Mouse (Mus musculus) limb, embryonic 15.5 days (tissue): ENCODE results near the gene Cntn1. TPM values are rescaled to one million over a fixed set of nuclear protein-coding genes. Genes with fewer than 3 reads are reported as not detected.

Source experiments
- ATAC-seq: fragments of 200-750 bp; cut with Nextera tagmentation; 2 replicates; pipeline ENCODE4 v1.8.0; 2017; ENCODE audit warnings: low read depth, moderate TSS enrichment; ENCODE audit not compliant: insufficient number of reproducible peaks, low FRiP score, low TSS enrichment
- H3K27ac ChIP-seq: fragments of 300-500 bp; sonication (generic); 2 replicates; pipeline ENCODE4 v1.5.1; 2015; ENCODE audit warnings: moderate library complexity, mild to moderate bottlenecking, inconsistent platforms
- H3K27me3 ChIP-seq: fragments of 300-500 bp; sonication (generic); 2 replicates; pipeline ENCODE4 v1.6.1; 2015; ENCODE audit warnings: inconsistent platforms
- H3K36me3 ChIP-seq: fragments of 300-500 bp; sonication (generic); 2 replicates; pipeline ENCODE4 v1.6.1; 2015; ENCODE audit warnings: inconsistent platforms
- H3K4me1 ChIP-seq: fragments of 300-500 bp; sonication (generic); 2 replicates; pipeline ENCODE4 v1.6.1; 2015; ENCODE audit warnings: inconsistent platforms
- H3K4me2 ChIP-seq: fragments of 300-500 bp; sonication (generic); 2 replicates; pipeline ENCODE4 v1.6.1; 2015; ENCODE audit warnings: mild to moderate bottlenecking, inconsistent platforms
- H3K4me3 ChIP-seq: fragments of 300-500 bp; sonication (generic); 2 replicates; pipeline ENCODE4 v1.5.1; 2015; ENCODE audit warnings: mild to moderate bottlenecking, inconsistent platforms
- H3K9ac ChIP-seq: fragments of 300-500 bp; sonication (generic); 2 replicates; pipeline ENCODE4 v1.6.1; 2015; ENCODE audit warnings: inconsistent platforms
- H3K9me3 ChIP-seq: fragments of 300-500 bp; sonication (generic); 2 replicates; pipeline ENCODE4 v1.6.1; 2016; ENCODE audit warnings: inconsistent platforms
- WGBS: fragments of 180-500 bp; shearing (Covaris S2); methylation state at CpG from one replicate; pipeline ENCODE4 v1.1.7; 2015; 5-methylcytosine and 5-hydroxymethylcytosine counted together
- polyA plus RNA-seq: library from polyadenylated mRNA; unstranded; fragments of >200 nt; fragmentation: Nextera tagmentation; extraction: Ambion mirVana; gene quantifications from 2 replicates; pipeline ENCODE4 v1.2.1, GENCODE M21; 2015

Gene Cntn1
- polyA plus RNA-seq, 1 experiment from 2014 or later, result 3.0 TPM

DNA sequence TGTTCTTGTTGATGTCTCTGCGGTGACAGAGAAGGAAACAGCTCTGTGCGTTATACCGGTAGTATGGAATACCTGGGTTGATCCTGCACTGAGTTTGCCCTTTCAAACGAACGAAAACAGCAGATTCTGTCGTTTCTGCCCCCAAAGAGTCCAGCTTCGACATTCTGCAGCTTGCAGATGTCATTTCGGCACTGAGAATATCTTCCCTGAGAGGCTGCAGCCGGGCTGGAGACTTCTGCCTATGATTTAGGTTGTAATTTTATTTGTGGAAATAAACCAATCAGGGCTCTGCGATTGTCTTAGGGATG, 109.8 kb downstream of the Cntn1 start:
- Histone ChIP-seq H3K4me1 (no peaks in the 10 kb centered on the region), H3K4me3 (no peak overlapping the region), H3K9ac (no peak overlapping the region), H3K27me3 (no peaks in the 10 kb centered on the region), H3K27ac (no peak overlapping the region), H3K9me3 (no peaks in the 10 kb centered on the region), H3K4me2 (no peak overlapping the region), H3K36me3 (no peaks in the 10 kb centered on the region)
- 73% methylated on average over 10 of the region's 10 CpGs for WGBS
- ATAC-seq, result no peak

DNA sequence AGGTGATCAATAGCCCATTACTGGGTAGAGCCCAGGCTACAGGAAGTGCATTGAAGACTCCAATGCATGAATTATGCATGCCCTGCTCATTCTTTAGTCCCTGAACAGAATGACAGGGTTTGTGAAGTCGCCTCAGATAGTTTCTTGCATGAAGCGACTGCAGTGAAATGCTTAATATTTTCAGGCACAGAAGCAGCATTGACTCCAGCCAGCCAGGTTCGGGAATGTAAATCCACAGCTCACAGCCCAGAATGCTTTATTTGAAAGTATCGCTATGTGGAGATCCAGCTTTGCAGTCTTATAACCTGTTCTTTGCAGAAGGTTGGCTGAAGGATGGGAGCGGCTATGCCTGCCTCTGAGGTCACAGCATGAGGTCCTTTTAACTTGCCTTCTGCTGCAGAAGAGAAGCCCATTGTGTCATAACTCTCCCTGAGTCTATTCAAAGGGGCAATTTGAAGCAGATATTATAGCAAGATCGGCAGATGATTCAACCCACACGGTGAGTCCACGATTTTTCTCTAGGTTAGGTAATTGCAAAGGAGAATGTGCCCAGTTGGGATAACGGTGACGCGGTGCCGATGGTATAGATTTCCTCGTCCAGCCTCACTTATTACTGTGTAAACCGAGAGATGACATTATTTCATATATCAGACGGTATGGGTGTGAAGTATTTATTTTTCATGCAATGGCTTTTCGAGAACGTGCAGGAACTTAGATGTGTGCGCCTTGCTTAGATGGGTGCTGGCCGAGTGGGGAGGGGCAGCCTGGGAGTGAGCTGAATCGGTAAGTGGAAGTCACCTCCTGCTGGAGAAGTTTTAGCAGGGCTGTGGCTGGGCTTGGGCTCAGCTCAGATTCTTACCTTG, 110.4 kb downstream of the Cntn1 start:
- no peaks in the 10 kb centered on the region for H3K4me1 ChIP-seq
- no peak overlapping the region for H3K4me3 ChIP-seq
- no peaks in the 10 kb centered on the region for H3K36me3 ChIP-seq
- H3K9ac ChIP-seq, result no peak overlapping the region
- H3K4me2 ChIP-seq, result no peak overlapping the region
- H3K27ac ChIP-seq, result no peak overlapping the region
- no peaks in the 10 kb centered on the region for H3K9me3 ChIP-seq
- ATAC-seq, result no peak
- 45% methylated on average over 20 of the region's 20 CpGs for WGBS
- H3K27me3 ChIP-seq, result no peaks in the 10 kb centered on the region

DNA sequence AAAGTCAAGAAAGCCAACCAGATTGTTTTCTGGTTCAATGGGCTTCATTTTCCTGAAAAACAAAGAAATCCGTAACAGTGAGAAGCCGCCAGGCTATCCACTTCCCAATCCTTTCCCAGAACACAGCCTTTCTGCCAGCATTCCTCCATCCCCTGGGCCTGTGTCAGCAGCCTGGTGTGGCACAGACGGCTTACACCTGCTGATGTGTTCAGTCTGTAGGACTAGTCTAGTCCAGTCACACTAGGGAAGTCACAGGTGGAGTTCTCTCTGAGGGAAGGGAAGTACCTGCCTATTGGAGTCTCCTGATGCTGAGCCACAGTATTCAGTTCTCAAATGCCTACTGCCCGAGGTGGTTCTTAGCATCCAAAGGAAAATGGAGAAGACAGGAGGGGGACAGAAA, 111.9 kb downstream of the Cntn1 start:
- H3K27me3 ChIP-seq, result no peaks in the 10 kb centered on the region
- no peak overlapping the region for H3K4me2 ChIP-seq
- H3K4me3 ChIP-seq, result no peak overlapping the region
- H3K9ac ChIP-seq, result no peak overlapping the region
- H3K4me1 ChIP-seq, result no peaks in the 10 kb centered on the region
- 65% methylated on average over 4 of the region's 4 CpGs for WGBS
- no peak for ATAC-seq
- no peak overlapping the region for H3K27ac ChIP-seq
- H3K36me3 ChIP-seq, result no peaks in the 10 kb centered on the region
- no peaks in the 10 kb centered on the region for H3K9me3 ChIP-seq

DNA sequence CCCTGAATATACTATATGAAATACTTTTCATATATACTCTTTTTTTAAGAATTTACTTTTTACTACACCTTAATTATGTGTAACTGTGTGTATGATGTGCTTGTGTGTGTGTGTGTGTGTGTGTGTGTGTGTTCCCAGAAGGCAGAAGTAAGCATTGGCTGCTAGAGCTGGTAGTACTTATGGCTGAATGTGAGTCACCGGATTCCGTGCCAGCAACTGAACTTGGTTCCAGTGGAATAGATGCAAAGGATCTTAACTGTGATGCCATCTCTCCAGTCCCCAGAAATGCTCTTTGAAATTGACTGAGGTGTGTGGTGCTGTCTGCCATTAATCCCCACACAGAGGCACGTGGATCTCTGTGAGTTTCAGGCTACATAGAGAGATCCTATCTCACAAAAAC, 113.2 kb downstream of the Cntn1 start:
- WGBS, result 80% methylated on average over 3 of the region's 3 CpGs
- no peak overlapping the region for H3K4me2 ChIP-seq
- H3K4me1 ChIP-seq, result no peaks in the 10 kb centered on the region
- ATAC-seq, result no peak
- H3K27ac ChIP-seq, result no peak overlapping the region
- no peaks in the 10 kb centered on the region for H3K36me3 ChIP-seq
- H3K9me3 ChIP-seq, result no peaks in the 10 kb centered on the region
- H3K27me3 ChIP-seq, result no peaks in the 10 kb centered on the region
- H3K4me3 ChIP-seq, result no peak overlapping the region
- no peak overlapping the region for H3K9ac ChIP-seq

DNA sequence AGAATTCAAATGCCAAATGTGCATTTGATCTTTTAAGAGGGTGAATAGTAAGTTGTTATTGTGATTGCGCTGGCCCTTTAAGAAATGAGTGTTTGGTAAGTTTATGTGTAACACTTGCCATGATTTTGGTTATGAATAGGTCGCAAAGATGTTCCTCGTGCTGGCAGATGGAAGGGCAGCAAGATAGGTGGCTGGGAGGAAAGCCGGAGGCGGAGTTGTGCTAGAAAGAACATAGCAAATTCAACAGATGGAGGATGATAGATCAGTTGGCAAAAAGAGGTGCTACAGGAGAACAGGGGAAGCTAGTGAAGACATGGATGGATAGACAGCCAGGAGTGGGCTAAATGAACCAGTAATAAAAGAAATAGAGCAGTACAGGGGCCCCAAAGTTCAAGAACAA, 115.3 kb downstream of the Cntn1 start:
- Histone ChIP-seq H3K4me1 (no peaks in the 10 kb centered on the region), H3K27ac (no peak overlapping the region), H3K9ac (no peak overlapping the region), H3K4me2 (no peak overlapping the region), H3K36me3 (no peaks in the 10 kb centered on the region), H3K9me3 (no peaks in the 10 kb centered on the region), H3K4me3 (no peak overlapping the region), H3K27me3 (no peaks in the 10 kb centered on the region)
- WGBS, result 75% methylated on average over 5 of the region's 5 CpGs
- ATAC-seq, result no peak

DNA sequence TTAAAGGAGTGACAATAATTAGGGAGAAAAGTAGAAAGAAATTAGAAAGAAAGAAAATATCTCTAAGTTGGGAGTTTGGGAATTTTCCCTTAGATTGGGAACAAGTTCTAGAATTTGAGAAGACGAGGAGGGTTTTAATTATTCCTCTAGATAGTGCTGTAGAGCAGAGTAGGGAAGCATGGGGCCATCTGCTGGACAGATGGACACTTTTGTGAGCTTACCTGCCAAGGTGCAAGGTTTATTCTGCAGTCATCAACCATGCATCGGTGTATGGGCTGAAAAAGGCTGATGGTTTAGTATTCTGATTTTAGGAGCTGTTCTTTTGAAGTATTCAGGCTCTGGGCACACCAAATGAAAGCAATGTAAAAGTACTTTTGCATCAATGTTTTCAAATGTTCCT, 124.8 kb downstream of the Cntn1 start:
- no peak overlapping the region for H3K4me3 ChIP-seq
- no peak for ATAC-seq
- 62% methylated on average over 2 of the region's 2 CpGs for WGBS

DNA sequence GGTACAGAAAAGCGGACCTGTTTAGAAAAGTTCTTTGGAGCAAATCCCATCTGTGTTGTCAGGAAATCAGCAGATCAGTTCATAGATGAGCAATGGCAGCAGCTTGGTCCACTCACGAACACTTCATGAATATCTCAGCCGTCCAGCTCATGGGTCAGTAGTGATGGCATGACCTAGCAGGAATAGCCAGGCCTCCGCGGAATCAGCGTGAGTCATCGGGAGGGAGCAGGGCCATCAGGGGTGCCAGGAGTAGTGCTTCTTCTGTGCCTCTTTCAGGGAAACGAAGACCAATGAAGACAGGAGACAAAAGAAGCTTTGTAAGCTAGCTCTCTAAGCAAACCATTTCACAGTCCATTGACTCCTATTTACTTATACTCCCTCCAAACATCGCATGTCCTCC, 126.4 kb downstream of the Cntn1 start:
- WGBS, result 84% methylated on average over 9 of the region's 9 CpGs
- no peak for ATAC-seq
- Histone ChIP-seq H3K27me3 (no peaks in the 10 kb centered on the region), H3K27ac (no peak overlapping the region), H3K4me1 (no peaks in the 10 kb centered on the region), H3K4me2 (no peak overlapping the region), H3K9ac (no peak overlapping the region), H3K4me3 (no peak overlapping the region), H3K36me3 (no peaks in the 10 kb centered on the region), H3K9me3 (no peaks in the 10 kb centered on the region)

More for the DNA sequence above, 124.8 kb downstream of the Cntn1 start:
- Histone ChIP-seq H3K9ac (no peak overlapping the region), H3K4me2 (no peak overlapping the region), H3K27ac (no peak overlapping the region), H3K36me3 (no peaks in the 10 kb centered on the region), H3K9me3 (no peaks in the 10 kb centered on the region), H3K4me1 (no peaks in the 10 kb centered on the region), H3K27me3 (no peaks in the 10 kb centered on the region)

DNA sequence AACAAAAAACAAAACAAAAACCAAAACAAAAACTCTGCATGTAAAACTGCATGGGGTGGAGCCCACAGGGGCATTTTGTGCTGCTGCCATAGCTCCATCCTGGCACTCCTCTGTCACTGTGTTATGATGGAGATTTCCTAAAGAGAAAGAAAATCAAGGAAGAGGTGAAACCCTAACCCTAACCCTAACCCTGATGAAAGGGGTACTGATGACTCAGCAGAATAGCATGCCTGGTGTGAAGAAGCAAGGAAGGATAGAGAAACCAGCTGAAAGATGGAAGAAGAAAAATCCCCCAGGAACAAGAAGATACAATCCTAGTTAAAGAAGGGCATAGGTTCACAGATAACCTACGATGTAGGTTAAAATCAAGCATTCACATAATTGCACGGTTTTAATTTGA, 134.5 kb downstream of the Cntn1 start:
- H3K4me1 ChIP-seq, result no peaks in the 10 kb centered on the region
- no peaks in the 10 kb centered on the region for H3K36me3 ChIP-seq
- no peak for ATAC-seq
- 91% methylated on average over 2 of the region's 2 CpGs for WGBS
- H3K9me3 ChIP-seq, result no peaks in the 10 kb centered on the region
- no peaks in the 10 kb centered on the region for H3K27me3 ChIP-seq
- no peak overlapping the region for H3K4me3 ChIP-seq
- no peak overlapping the region for H3K27ac ChIP-seq
- H3K9ac ChIP-seq, result no peak overlapping the region
- no peak overlapping the region for H3K4me2 ChIP-seq

DNA sequence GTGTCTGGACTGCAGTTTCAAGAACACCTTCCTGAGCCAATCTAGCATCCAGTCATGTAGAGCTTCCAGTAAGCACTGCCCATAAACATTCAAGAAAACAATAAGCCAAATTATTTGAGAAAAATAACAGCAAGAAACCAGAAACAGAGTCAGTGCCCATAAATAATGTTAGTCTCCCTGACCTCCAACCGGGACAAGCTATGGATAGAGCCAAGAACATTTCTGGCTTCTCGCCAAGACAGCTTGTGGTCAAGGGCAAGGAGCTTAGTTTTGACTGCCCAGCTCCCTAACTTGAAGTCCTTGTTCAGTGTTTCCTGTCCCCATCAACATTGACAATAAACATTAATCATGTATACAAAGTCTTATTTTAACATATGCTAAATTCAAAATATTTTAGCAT, 139.0 kb downstream of the Cntn1 start:
- H3K27ac ChIP-seq, result no peak overlapping the region
- no peaks in the 10 kb centered on the region for H3K27me3 ChIP-seq
- 49% methylated on average over 2 of the region's 2 CpGs for WGBS
- H3K9ac ChIP-seq, result no peak overlapping the region
- ATAC-seq, result no peak
- H3K36me3 ChIP-seq, result no peaks in the 10 kb centered on the region
- H3K4me3 ChIP-seq, result no peak overlapping the region
- H3K4me1 ChIP-seq, result no peaks in the 10 kb centered on the region
- no peaks in the 10 kb centered on the region for H3K9me3 ChIP-seq
- no peak overlapping the region for H3K4me2 ChIP-seq

DNA sequence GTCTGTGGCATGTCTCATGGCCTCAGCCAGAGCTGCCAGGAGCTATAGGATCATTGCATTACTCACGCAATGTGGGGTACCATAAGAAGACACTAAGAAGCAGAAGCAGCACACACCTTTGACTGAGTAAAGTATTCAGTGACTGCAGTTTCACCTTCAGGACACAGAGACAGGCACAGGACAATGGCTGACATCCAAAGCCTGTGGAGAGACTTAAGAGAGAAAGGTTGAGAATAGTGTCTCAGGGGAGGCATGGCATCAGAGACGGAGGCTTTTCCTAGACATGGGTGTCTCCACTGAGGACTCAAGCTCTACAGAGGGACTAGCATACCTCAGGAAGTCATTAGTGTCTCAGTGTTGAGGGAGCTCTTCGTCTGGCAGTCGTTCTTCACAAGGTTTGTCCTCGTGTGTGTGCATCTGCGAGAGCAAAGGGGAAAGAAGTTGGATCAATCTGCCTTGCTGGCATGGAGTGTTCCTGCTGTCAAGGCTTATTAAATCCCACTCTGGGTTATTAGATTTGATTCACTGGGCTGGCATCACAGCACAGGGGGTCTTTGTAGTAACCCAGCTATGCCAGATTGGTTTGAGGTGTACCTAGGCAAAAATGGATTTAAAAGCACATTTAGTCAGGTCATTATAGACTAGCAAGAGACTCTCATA, 149.5 kb downstream of the Cntn1 start:
- H3K27ac ChIP-seq, result no peak overlapping the region
- ATAC-seq, result no peak
- H3K36me3 ChIP-seq, result no peaks in the 10 kb centered on the region
- H3K9me3 ChIP-seq, result no peaks in the 10 kb centered on the region
- no peaks in the 10 kb centered on the region for H3K27me3 ChIP-seq
- no peak overlapping the region for H3K4me2 ChIP-seq
- H3K4me3 ChIP-seq, result no peak overlapping the region
- 74% methylated on average over 6 of the region's 6 CpGs for WGBS
- no peak overlapping the region for H3K9ac ChIP-seq
- no peaks in the 10 kb centered on the region for H3K4me1 ChIP-seq

DNA sequence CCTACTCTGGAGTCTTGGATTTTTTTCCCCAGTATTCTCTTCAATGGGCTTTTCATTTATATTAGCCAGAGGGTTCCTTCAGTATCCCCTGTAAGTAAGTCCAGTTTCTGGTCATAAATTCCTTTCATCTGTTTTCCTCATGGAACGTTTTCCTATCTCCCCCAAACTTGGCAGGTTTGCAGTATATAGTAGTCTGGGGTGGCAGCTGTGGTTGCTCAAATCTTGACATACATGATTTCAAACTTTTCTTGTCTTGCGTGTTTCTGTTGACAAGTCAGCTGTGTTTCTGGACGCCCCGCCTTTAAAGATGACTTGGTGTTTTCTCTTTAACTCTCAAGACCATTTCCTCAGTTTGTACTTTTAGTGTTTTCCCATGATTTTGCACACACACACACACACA, 155.7 kb downstream of the Cntn1 start:
- no peak for ATAC-seq
- Histone ChIP-seq H3K9me3 (no peaks in the 10 kb centered on the region), H3K27ac (no peak overlapping the region), H3K4me3 (no peak overlapping the region), H3K4me2 (no peak overlapping the region), H3K36me3 (no peaks in the 10 kb centered on the region), H3K4me1 (no peaks in the 10 kb centered on the region), H3K27me3 (no peaks in the 10 kb centered on the region), H3K9ac (no peak overlapping the region)
- WGBS, result 72% methylated on average over 4 of the region's 4 CpGs

DNA sequence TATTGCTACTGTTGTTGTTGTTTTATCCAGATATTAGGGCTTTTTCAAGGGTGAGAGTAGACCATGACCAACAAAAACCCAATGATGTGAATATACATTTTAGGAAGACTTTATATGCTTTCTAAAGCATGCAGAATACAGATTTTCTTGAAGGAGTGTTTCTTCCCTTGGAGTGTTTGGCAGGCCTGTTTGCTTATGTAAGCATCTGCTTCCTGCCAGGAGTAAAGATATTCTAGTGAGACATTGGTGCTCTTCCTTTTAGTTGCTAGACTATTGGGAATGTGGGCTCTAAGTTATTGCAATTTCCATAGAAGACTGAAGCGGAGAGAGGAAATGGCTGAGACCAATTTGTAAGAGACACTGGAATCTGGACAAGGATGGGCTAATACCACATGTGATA, 158.8 kb downstream of the Cntn1 start:
- Histone ChIP-seq H3K27me3 (no peaks in the 10 kb centered on the region), H3K4me3 (no peak overlapping the region), H3K4me2 (no peak overlapping the region), H3K4me1 (no peaks in the 10 kb centered on the region), H3K9me3 (no peaks in the 10 kb centered on the region), H3K9ac (no peak overlapping the region), H3K27ac (no peak overlapping the region), H3K36me3 (no peaks in the 10 kb centered on the region)
- 90% methylated on average over 1 of the region's 1 CpGs for WGBS
- ATAC-seq, result no peak
